Mouse (Mus musculus): Measurements from ENCODE around the gene Skiv2l.
"Not testable (repeated sequence)": the region's sequence is repeated elsewhere in the genome, so short reads cannot be mapped to it uniquely, and the experiment has no call there.

The Skiv2l gene

GRCm38 (mm10) chr17:34811275-34811674, 38.7 kb downstream of the Skiv2l start:
- no peak for DNase-seq (ENCODE audit: low spot score)

GRCm38 (mm10) chr17:34810811-34811210, 39.2 kb downstream of the Skiv2l start:
- DNase-seq (ENCODE audit: low spot score): not testable (repeated sequence)

- DNase-seq (ENCODE audit: low spot score): not testable (repeated sequence)
Measured at GRCm38 (mm10) chr17:34810411-34810810, 39.6 kb downstream of the Skiv2l start.

- no peak for DNase-seq (ENCODE audit: low spot score)
Measured at GRCm38 (mm10) chr17:34808599-34809205, 41.3 kb downstream of the Skiv2l start.

DNA sequence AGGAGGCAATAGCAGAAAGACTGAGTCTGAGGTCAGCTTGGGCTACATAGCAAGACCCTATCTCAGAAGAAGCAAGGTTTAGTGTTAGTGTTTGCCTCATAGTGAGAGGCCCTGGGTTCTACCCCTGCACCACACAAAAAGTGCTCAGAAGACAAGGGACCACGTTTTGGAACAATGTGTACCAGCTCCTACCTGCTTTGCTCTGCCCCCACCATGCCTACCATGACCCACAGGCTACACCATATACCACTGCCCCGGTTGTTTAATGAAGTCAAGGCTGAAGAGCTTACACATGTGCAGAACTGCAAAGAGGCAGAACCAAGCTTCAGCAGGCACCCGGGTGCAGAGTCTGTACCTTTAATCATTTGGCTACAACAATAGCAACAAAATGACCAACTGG, 42.8 kb downstream of the Skiv2l start:
- DNase-seq (ENCODE audit: low spot score): no peak

DNA sequence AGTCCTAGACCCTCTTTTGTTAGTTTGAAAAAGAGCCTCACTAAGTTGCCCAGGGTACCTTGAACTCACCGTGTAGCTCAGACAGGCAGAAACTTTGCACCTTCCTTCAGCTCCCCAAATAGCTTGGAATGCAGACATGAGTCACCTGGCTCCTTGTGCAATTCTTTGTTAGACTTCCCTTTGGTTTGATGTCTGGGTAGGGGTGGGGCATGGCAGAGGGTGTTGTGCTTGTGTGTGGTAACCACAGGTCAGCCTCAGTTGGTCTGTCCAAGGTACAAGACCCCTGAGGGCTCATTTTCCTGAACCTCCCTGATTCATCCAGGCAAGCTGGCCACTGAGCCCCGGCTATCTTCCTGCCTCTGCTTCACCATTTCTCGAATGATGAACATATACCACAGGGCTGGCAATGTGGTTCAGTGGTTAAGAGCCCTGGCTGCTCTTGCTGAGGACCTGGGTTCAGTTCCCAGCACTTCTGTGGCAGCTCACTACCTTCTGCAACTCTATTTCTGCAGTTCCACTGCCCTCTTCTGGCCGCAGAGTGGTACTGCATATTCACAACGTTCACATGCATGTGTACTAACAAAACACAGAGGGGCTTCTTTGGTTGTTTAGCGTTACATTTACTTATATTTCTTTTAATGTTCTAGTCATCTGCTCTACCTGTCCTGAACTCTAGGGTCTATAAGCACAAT, 45.0 kb downstream of the Skiv2l start:
- DNase-seq (ENCODE audit: low spot score): peak; percentile 16

DNA sequence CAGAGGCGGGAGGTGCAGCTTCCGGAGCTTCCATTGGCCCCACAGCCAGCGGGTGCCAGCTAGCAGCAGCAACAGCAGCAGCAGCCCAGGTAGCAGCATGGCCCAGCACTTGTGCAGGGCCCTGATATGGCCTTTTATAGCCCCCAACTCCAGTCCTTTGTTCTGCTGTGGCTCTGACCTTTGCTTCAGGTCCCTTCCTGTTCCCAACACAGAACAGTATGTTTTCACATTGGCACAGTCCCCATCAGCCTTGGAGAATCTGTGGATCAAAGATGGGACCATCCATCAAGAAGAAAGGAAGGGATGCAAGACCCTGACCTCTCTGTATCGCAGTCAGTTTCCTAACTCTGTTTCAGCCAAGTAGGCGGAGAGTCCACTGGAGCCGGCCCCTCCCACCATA, 45.7 kb downstream of the Skiv2l start, which contains the start of gene Cyp21a1:
Gene Cyp21a1, minus strand, starts transcription at position 261 of the 400 bp plus-strand sequence.
- DNase-seq (ENCODE audit: low spot score): not testable (repeated sequence)

DNA sequence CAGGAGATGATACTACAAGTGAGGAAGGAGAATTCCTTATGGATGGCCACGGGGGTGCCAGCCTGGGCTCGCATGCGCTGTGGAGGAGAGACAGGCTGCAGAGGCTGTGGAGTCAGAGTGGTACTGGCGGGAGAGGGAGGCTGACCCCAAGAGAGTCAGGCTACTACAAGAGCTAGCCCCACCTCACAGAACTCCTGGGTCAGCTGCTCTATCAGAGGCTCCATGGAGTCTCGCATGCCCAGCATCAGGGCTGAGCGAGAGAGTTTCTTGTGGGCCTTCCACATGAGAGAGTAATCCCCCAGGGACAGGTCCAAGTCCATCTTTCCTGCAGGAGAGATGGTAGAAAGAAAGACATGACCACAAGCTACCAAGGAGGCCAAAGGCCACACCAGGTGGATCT, 46.6 kb downstream of the Skiv2l start:
- DNase-seq (ENCODE audit: low spot score): not testable (repeated sequence)

- not testable (repeated sequence) for DNase-seq (ENCODE audit: low spot score)
Measured at GRCm38 (mm10) chr17:34802756-34803155, 47.3 kb downstream of the Skiv2l start.

DNA sequence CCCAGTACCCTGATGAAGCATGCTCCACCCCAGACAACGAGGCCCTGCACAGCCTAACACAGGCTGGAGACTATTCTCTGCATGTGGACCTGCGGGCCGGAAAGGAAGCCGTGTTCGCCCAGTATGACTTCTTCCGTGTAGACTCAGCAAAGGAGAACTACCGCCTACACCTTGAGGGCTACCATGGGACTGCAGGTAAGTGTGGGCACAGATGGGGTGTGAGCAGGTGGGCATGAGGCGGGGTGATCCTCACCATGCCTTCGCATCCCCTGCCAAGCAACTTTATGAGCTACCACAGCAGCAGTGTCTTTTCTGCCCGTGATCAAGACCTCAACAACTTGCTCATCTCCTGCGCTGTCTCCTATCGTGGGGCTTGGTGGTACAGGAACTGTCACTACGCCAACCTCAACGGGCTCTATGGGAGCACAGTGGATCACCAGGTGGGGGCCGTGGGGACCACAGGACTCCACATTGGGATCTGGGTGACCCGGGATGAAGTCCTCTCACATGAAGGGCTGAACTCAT, 49.2 kb downstream of the Skiv2l start:
- DNase-seq (ENCODE audit: low spot score): not testable (repeated sequence)

GRCm38 (mm10) chr17:34799531-34799925, 50.5 kb downstream of the Skiv2l start:
- no peak for DNase-seq (ENCODE audit: low spot score)

DNA sequence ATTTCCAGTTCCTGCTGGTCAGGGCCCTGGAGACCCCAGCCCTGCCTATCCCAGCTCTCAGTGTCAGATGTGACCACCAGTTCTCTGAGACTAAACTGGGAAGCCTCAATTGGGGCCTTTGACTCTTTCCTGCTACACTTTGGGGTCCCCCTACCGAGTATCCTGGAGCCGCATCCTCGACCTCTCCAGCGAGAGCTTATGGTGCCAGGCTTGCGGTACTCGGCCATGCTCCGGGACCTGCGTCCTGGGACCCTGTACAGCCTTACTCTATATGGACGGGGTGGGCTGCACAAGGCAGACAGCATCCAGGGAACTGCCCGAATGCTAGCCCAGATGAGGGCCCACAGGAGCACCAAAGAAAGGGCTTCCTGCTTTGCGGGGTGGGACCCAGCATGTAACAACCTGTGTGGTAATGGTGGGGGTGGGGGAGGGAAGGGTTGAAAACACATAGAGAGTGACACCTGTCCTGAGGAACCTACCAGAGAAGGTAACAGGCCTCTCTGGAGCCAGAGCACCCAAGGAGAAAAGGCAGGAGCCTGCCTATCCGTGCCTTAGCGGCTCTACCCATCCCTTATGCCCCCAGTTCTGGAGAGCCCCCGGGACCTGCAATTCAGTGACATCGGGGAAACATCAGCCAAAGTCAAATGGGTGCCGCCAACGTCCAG, 51.0 kb downstream of the Skiv2l start:
- DNase-seq (ENCODE audit: low spot score): no peak

DNA sequence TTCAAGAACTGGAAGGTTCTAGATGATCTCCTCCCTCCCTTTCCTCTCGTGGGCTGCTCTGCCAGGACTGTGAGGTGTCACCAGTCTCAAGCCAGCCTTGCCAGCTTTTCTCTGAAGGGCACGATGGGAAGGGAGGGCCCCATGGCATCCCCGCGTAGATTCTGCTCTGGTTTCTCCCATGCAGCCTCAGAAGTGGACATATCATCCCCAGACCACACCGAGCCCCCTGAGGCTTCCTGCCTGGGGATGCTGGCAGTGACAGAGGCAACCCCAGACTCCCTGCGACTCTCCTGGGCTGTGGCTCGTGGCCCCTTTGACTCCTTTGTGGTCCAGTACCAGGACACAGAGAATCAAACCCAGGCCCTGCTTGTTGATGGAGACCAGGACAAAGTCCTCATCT, 51.9 kb downstream of the Skiv2l start:
- DNase-seq (ENCODE audit: low spot score): not testable (repeated sequence)

DNA sequence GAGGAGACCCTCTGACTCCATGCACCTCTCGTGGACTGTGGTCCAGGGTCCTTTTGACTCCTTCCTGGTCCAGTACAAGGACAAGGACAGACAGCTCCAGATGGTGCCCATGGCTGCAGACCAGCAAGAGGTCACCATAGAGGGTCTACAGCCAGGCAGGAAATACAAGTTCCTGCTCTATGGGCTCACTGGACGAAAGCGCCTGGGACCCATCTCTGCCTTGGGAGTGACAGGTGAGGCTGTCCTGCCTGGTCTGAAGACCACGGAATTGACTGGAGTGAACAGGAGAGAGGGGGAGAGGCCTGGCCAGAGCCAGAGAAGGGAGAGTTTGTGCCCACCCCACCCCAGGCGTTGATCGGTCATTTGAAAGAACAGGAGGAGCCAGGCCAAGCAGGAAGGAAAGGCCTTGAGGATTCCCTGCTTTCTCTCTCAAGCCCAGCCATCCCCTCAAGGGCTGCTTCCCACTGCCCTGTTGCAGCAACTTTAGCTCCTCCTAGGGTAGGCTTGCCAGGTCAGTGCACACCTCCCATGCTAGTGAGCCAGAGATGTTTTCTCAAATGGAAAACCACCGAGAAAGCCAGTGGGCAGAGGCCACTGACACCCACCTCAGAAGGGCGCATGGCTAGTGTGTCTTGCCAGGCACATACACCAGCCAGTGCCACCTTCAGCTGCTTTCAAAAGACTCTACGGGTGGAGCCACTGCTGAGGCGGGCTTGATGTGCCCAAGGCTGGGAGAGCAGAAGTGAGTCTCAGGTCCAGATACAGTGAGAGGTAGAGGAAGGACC, 52.6 kb downstream of the Skiv2l start:
- DNase-seq (ENCODE audit: low spot score): not testable (repeated sequence)

GRCm38 (mm10) chr17:34796311-34797140, 53.5 kb downstream of the Skiv2l start:
- DNase-seq (ENCODE audit: low spot score): no peak

DNA sequence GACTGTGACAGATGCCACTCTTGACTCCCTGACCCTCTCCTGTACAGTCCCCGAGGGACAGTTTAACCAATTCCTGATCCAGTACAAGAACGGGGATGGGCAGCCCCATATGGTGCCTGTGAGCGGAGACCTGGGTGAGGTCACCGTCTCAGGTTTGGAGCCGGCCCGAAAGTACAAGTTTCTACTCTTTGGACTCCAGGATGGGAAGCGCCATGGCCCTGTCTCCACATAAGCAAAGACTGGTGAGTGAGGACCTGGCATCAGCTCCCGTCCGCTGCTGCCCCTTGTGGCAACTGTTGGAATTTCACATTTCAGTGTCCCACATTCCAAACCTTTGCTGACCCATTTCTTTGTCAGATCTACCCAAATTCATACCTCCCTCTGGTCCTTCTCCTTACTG, 54.4 kb downstream of the Skiv2l start:
- peak; percentile 7 for DNase-seq (ENCODE audit: low spot score)

DNA sequence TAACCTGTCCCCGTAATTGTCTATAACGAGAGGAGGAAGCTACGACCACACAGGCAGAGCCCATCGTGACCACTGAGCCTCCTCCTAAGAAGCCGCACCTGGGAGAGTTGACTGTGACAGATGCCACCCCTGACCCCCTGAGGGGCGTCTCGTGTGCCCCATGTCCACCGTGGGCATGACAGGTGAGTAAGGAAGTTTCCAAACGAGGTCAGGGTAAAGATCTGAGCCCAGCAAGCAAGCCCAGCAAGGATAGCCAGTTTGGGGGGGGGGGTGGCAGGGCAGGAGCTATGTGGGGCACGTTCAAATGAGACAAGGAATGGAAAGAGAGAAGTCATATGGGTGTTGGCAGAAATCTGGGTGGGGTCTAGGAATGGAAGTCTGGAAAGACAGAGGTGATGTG, 55.0 kb downstream of the Skiv2l start:
- no peak for DNase-seq (ENCODE audit: low spot score)
